Mouse (Mus musculus) midbrain, embryonic 14.5 days (tissue): ENCODE results near the gene Igf1r. TPM values are rescaled to one million over a fixed set of nuclear protein-coding genes. Genes with fewer than 3 reads are reported as not detected.

Experiments used
- ATAC-seq: fragments of 200-750 bp; cut with Nextera tagmentation; 2 replicates; pipeline ENCODE4 v1.8.0; 2017; ENCODE audit warnings: moderate number of reproducible peaks, moderate library complexity; ENCODE audit not compliant: low FRiP score, low TSS enrichment
- DNase-seq: peaks from one replicate; pipeline ENCODE4 v3.0.0-alpha.2; 2015
- H3K27ac ChIP-seq: fragments of 300-500 bp; sonication (generic); replicated peaks from 2 replicates; pipeline ENCODE4 v1.5.1; 2014; ENCODE audit warnings: mild to moderate bottlenecking, low read depth, low read length, moderate library complexity
- H3K27me3 ChIP-seq: fragments of 300-500 bp; sonication (generic); 2 replicates; pipeline ENCODE4 v1.6.1; 2014; ENCODE audit warnings: low read length, control low read depth, mixed read lengths; ENCODE audit not compliant: control insufficient read depth, insufficient read depth
- H3K36me3 ChIP-seq: fragments of 300-500 bp; sonication (generic); 2 replicates; pipeline ENCODE4 v1.6.1; 2014; ENCODE audit warnings: low read length, control low read depth; ENCODE audit not compliant: control insufficient read depth, insufficient read depth
- H3K4me1 ChIP-seq: fragments of 300-500 bp; sonication (generic); 2 replicates; pipeline ENCODE4 v1.6.1; 2014; ENCODE audit warnings: mild to moderate bottlenecking, antibody characterized with exemption, low read length, control low read depth; ENCODE audit not compliant: control insufficient read depth, insufficient read depth
- H3K4me2 ChIP-seq: fragments of 300-500 bp; sonication (generic); 2 replicates; pipeline ENCODE4 v1.6.1; 2014; ENCODE audit warnings: mild to moderate bottlenecking, low read length, moderate library complexity
- H3K4me3 ChIP-seq: fragments of 300-500 bp; sonication (generic); replicated peaks from 2 replicates; pipeline ENCODE4 v1.5.1; 2014; ENCODE audit warnings: low read depth, low read length
- H3K9ac ChIP-seq: fragments of 300-500 bp; sonication (generic); replicated peaks from 2 replicates; pipeline ENCODE4 v1.6.1; 2014; ENCODE audit warnings: mild to moderate bottlenecking, low read length, moderate library complexity
- H3K9me3 ChIP-seq: fragments of 300-500 bp; sonication (generic); 2 replicates; pipeline ENCODE4 v1.6.1; 2016; ENCODE audit warnings: low read length, control low read depth, mixed read lengths; ENCODE audit not compliant: control insufficient read depth
- WGBS: fragments of 180-500 bp; shearing (Covaris S2); extraction: QIAGEN DNeasy Blood & Tissue Kit; methylation state at CpG from one replicate; pipeline ENCODE4 v1.1.7; 2014; 5-methylcytosine and 5-hydroxymethylcytosine counted together
- polyA plus RNA-seq: library from polyadenylated mRNA; unstranded; fragments of >200 nt; fragmentation: Nextera tagmentation; extraction: Ambion mirVana; gene quantifications from 2 replicates; pipeline ENCODE4 v1.2.1, GENCODE M21; 2014

Gene Igf1r
- polyA plus RNA-seq: 25.8 and 34.1 TPM in 2 replicates

DNA sequence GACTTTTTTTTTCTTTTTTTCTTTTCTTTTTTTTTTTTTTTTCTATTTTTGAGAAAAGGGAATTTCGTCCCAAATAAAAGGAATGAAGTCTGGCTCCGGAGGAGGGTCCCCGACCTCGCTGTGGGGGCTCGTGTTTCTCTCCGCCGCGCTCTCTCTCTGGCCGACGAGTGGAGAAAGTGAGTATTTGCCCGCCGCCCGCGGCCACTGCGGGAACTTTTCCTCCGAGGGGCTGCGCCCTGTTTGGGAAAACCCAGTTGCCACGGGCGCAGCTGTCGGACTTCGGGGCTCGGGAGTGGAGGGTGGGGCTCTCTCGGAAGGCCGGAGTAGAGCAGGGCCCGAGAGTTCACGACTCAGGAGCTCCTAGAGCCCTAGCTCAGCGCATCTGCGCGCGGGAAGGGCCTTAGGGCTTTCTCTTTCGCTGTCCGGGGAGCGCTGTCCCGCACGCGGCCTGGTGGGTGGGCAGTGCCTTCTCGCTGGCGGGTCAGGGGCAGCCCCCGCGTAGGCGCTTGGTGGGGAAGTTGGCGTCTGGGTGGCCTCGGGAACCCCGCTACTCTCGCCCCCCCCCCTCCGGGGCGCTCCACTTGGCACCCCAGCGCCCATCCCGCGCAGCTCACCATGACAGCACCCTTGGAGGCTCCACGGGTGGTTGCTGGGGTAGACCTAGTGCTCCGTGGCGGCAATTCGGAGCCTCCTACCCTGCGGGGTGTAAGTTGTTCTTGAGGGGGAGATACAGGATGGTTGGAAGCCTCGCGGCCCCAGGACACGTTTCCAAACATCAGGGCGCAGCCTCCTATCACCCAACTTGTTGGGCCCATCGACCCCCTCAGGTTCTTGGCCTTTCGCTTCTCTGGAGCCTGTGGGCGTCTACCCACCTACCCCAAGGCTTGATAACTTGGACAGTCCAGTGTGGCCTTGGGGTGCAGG is at the start of gene Igf1r:
TSS of gene Igf1r (plus strand) at position 51 of the 924 bp plus-strand sequence.
- peak within 1 kb of the TSS; percentile 94 for H3K9ac ChIP-seq
- H3K27ac ChIP-seq: peak within 1 kb of the TSS; percentile 99
- ATAC-seq (no peak), DNase-seq (peak; percentile 68)
- under 1% methylated on average over 59 of the region's 62 CpGs for WGBS
- no peaks in the 10 kb centered on the region for H3K36me3 ChIP-seq
- no peaks in the 10 kb centered on the region for H3K9me3 ChIP-seq
- H3K4me1 ChIP-seq: peaks cover 32% of the 10 kb centered on the region
- peak within 1 kb of the TSS; percentile 99 for H3K4me2 ChIP-seq
- peaks cover 5% of the 10 kb centered on the region; the same call in 1 of the 2 replicates for H3K27me3 ChIP-seq
- peak within 1 kb of the TSS; percentile 85 for H3K4me3 ChIP-seq

GRCm38 (mm10) chr7:67906358-67906757 is 46.3 kb upstream of the Igf1r start:
- H3K4me3 ChIP-seq: no peak overlapping the region
- H3K36me3 ChIP-seq: no peaks in the 10 kb centered on the region
- no peaks in the 10 kb centered on the region for H3K27me3 ChIP-seq
- WGBS: 87% methylated on average over 2 of the region's 2 CpGs
- no peak overlapping the region for H3K27ac ChIP-seq
- H3K4me1 ChIP-seq: no peaks in the 10 kb centered on the region
- no peak overlapping the region for H3K9ac ChIP-seq
- no peaks in the 10 kb centered on the region for H3K9me3 ChIP-seq
- no peak overlapping the region for H3K4me2 ChIP-seq
- DNase-seq (no peak), ATAC-seq (no peak)

GRCm38 (mm10) chr7:67907786-67908400 is 44.7 kb upstream of the Igf1r start:
- ATAC-seq: no peak
- no peak overlapping the region for H3K9ac ChIP-seq
- no peak for DNase-seq
- H3K27ac ChIP-seq: no peak overlapping the region
- no peak overlapping the region for H3K4me2 ChIP-seq
- no peaks in the 10 kb centered on the region for H3K27me3 ChIP-seq
- H3K36me3 ChIP-seq: no peaks in the 10 kb centered on the region
- H3K4me1 ChIP-seq: no peaks in the 10 kb centered on the region
- H3K9me3 ChIP-seq: no peaks in the 10 kb centered on the region
- H3K4me3 ChIP-seq: no peak overlapping the region
- WGBS: 89% methylated on average over 9 of the region's 9 CpGs

GRCm38 (mm10) chr7:67910528-67910927 is 42.1 kb upstream of the Igf1r start:
- ATAC-seq: no peak
- Histone ChIP-seq H3K9me3 (no peaks in the 10 kb centered on the region), H3K9ac (no peak overlapping the region), H3K27ac (no peak overlapping the region), H3K4me2 (peak overlapping the region; percentile 26), H3K4me3 (no peak overlapping the region), H3K4me1 (no peaks in the 10 kb centered on the region), H3K27me3 (no peaks in the 10 kb centered on the region), H3K36me3 (no peaks in the 10 kb centered on the region)
- peak; percentile 61 for DNase-seq
- 19% methylated on average over 10 of the region's 10 CpGs for WGBS

GRCm38 (mm10) chr7:67910947-67911346 is 41.7 kb upstream of the Igf1r start:
- H3K27me3 ChIP-seq: no peaks in the 10 kb centered on the region
- DNase-seq (peak; percentile 29), ATAC-seq (no peak)
- no peak overlapping the region for H3K9ac ChIP-seq
- WGBS: 24% methylated on average over 3 of the region's 3 CpGs
- H3K4me1 ChIP-seq: no peaks in the 10 kb centered on the region
- H3K4me2 ChIP-seq: peak overlapping the region; percentile 26
- H3K4me3 ChIP-seq: no peak overlapping the region
- no peaks in the 10 kb centered on the region for H3K36me3 ChIP-seq
- H3K9me3 ChIP-seq: no peaks in the 10 kb centered on the region
- no peak overlapping the region for H3K27ac ChIP-seq

GRCm38 (mm10) chr7:67911841-67912240 is 40.8 kb upstream of the Igf1r start:
- H3K4me1 ChIP-seq: no peaks in the 10 kb centered on the region
- H3K27ac ChIP-seq: no peak overlapping the region
- no peak overlapping the region for H3K9ac ChIP-seq
- no peaks in the 10 kb centered on the region for H3K9me3 ChIP-seq
- WGBS: 72% methylated on average over 6 of the region's 6 CpGs
- ATAC-seq (no peak), DNase-seq (no peak)
- H3K27me3 ChIP-seq: no peaks in the 10 kb centered on the region
- H3K4me2 ChIP-seq: no peak overlapping the region
- no peak overlapping the region for H3K4me3 ChIP-seq
- no peaks in the 10 kb centered on the region for H3K36me3 ChIP-seq

DNA sequence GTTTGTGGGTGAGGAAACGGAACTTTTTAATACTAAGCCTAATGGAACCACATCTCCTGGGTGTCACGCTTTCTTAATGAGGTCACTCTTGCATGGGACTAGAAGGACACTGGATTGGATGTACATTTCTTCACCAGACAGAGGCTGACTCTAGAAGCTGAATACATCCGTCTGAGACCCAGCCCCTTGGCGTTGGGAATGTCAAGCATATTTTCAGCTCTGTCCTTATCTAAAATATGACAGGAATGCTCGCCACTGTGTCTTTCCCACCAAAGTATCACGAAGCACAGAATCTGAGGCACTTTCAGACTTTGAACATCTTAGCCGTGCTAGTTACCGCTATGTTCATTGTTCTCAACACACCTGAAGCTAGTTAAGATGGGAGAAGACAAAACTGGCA is 35.7 kb upstream of the Igf1r start:
- ATAC-seq (no peak), DNase-seq (no peak)
- 88% methylated on average over 8 of the region's 8 CpGs for WGBS
- no peak overlapping the region for H3K27ac ChIP-seq
- no peak overlapping the region for H3K9ac ChIP-seq
- H3K4me3 ChIP-seq: no peak overlapping the region
- no peaks in the 10 kb centered on the region for H3K36me3 ChIP-seq
- H3K4me1 ChIP-seq: no peaks in the 10 kb centered on the region
- no peak overlapping the region for H3K4me2 ChIP-seq
- no peaks in the 10 kb centered on the region for H3K27me3 ChIP-seq
- no peaks in the 10 kb centered on the region for H3K9me3 ChIP-seq

- no peaks in the 10 kb centered on the region for H3K4me1 ChIP-seq
- H3K4me2 ChIP-seq: no peak overlapping the region
- H3K4me3 ChIP-seq: no peak overlapping the region
- ATAC-seq (no peak), DNase-seq (no peak)
- no peaks in the 10 kb centered on the region for H3K9me3 ChIP-seq
- no peaks in the 10 kb centered on the region for H3K27me3 ChIP-seq
- no peak overlapping the region for H3K9ac ChIP-seq
- H3K27ac ChIP-seq: no peak overlapping the region
- H3K36me3 ChIP-seq: no peaks in the 10 kb centered on the region
- WGBS: 90% methylated on average over 2 of the region's 2 CpGs
These were observed 34.9 kb upstream of the Igf1r start for GRCm38 (mm10) chr7:67917753-67918152.
